Mouse (Mus musculus) embryo, embryonic 10 days (tissue): Measurements from ENCODE around the gene Tbc1d17.

Source experiments
- DNase-seq: peaks from one replicate; pipeline ENCODE4 v3.0.0-alpha.2; 2015; ENCODE audit warnings: low spot score

The Tbc1d17 gene

DNA sequence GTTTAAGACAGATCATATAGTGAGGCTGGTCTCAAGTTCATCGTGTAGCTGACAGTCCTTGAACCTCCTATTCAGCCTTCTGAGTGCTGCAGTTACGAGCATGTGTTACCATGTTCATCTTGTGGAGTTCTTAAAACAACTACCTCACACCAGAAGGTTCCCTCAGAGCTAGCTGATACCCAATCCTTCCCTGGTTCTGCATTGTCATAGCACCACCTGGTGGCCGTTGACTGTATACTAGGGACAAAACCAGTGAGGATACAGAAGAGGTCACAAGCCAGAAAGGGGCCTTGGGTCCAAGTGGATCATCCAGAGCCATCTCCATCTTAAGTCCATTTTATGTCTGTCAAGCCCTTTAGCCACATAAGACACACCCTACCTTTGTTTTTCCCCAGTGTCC lies 24.0 kb downstream of the Tbc1d17 start:
- DNase-seq: peak; percentile 86

GRCm38 (mm10) chr7:44823409-44823808 lies 25.5 kb downstream of the Tbc1d17 start:
- DNase-seq: no peak

DNA sequence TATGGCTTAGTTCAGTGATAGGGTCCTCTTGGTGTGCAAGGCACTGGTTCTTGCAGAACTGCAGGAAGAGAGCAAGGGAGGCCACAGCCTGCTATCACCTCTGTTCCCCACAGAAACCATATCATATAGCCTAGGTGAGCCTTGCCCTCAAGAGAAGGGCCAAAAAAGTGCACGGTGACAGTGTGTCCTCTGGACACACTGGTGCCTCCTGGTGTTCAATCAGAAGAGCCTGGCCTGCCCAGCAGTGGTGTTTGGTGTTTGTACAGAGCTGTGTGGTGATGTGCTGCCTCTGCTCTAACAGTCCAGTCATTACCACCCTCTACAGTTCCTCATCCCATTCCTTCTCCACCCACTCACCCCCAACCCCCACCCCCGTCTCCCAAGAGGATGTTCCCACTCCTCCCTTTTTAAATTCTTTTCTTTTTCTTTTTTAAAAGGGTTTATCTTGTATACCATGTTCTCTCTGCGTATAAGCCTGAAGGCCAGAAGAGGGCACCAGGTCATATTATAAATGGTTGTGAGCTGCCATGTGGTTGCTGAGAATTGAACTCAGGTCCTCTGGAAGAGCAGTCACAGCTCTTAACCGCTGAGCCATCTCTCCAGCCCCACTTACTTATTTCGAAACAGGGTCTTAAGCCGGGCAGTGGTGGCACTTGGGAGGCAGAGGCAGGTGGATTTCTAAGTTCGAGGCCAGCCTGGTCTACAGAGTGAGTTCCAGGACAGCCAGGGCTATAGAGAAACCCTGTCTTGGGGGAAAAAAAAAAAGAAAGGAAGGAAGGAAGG lies 27.0 kb downstream of the Tbc1d17 start:
- no peak for DNase-seq

GRCm38 (mm10) chr7:44820525-44820924 lies 28.4 kb downstream of the Tbc1d17 start:
- DNase-seq: peak; percentile 2

DNA sequence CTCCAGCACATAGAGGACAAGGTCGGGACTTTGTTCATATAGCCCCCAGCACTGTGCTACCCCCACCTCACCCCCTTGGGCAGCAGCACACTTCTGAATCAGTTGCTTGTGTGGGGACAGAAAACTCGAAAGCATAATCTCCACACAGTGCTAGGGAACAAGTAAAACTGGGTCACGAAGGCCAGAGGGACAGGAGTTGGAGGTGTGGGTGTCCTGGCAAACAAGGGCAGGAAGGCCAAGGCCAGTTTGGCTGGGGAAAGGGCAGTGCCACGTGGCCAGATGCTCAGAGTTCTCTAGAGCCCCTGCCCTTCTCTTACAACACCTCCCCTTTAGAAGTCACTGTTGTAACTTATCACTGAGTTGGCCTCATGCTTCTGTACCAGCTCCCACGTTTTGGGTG lies 29.0 kb downstream of the Tbc1d17 start:
- DNase-seq: peak; percentile 3

DNA sequence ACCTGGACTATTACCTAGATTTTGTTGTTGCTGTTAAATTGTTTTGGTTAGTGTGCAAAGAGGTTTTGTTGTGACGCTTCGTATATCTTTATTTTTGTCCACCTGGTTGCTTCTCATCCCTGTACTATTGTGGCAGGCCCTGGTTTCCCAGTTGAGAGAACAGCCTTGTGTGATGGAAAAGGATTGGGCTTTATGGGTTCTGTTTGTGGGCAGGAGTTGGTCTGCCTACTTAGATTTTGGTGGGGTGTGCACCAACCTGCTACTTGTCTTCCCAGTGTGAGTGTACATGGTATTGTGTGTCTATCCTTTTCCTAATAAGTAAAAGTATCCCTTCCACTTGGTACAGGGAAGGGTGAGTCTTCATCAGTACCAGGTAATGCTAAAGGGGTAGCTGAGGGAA lies 29.5 kb downstream of the Tbc1d17 start:
- DNase-seq: peak; percentile 1

- peak; percentile 3 for DNase-seq
Measured at GRCm38 (mm10) chr7:44818751-44819235, 30.1 kb downstream of the Tbc1d17 start.

DNA sequence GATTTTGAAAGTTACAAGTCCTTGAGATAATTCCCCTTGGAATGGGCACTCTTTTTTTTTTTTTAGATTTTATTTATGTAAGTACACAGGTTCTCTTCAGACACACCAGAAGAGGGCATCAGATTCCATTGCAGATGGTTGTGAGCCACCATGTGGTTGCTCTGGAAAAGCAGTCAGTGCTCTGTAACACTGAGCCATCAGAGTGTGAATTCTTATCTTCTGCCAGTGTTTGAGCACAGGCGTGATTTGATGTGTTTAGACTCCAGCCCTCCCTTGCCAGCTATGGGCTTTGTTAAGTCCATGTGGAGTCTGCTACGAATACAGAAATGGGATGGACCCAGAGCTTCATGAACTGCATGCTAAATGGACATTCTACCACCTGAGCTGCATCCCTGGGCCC lies 30.7 kb downstream of the Tbc1d17 start:
- DNase-seq: peak; percentile 3

- peak; percentile 3 for DNase-seq
Measured at GRCm38 (mm10) chr7:44817441-44817840, 31.4 kb downstream of the Tbc1d17 start.

DNA sequence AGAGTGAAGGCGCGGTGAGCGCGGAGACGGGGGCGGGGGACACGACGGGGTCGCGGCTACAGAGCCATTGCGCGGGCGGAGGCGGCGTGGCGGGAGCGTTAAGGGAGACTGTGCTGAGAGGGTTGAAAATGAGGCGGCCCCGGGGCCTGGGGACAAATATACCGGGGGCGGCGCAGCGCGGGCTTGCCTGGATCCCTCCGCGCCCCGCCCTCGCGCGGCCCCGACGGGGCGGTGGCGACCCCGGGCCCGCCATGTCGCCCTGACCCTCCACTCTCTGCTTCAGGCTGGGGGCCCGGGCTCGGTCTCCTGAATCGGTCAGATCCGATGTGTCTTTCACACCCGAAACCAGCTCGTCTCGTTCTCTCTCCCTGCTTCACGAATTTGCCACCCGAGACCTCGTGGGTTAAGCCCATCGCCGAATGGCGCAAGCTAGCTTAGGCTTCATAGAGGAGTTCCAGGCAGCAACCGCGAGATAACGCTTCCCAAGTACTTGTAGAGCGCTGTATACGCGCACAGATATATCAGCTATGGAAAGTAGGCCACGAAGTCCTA lies 32.3 kb downstream of the Tbc1d17 start, which contains the start of gene Atf5:
Gene Atf5, minus strand, starts transcription at position 189 of the 552 bp plus-strand sequence.
- DNase-seq: peak; percentile 56

GRCm38 (mm10) chr7:44815721-44816469 lies 33.0 kb downstream of the Tbc1d17 start, which contains the start of the genes Nup62 and Il4i1:
Nup62 (plus strand) TSS chr7:44816088.
Il4i1 (plus strand) TSS chr7:44816387.
- DNase-seq: peak; percentile 99

DNA sequence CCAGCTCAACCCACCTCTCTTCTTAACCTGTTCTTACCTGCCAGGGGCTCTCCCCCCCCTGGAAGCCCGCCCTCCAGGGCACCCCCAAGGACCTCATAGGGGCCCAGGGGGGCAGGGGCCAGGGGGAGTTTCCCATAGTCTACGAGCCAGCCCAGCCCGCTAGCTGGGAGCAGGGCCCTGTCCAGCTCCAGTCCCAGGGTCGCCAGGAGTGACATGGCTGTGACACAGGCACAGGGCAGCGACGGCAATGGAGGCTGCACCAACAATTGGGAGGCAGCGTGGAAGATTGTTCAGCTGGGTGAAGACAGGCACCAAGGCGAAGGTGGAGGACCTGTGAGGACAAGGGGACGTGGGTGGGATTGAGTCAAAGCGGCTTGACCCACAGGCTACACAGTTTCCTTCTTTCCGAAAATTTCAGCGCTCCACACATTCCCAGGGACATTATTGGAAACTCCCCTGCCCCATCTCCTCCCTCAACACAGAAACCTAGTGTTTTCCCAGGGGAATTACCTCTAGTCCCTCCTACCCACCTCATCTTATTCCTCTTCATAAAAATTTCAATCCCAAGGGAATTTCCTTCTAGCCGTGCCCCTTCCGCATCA lies 33.8 kb downstream of the Tbc1d17 start:
- peak; percentile 17 for DNase-seq

DNA sequence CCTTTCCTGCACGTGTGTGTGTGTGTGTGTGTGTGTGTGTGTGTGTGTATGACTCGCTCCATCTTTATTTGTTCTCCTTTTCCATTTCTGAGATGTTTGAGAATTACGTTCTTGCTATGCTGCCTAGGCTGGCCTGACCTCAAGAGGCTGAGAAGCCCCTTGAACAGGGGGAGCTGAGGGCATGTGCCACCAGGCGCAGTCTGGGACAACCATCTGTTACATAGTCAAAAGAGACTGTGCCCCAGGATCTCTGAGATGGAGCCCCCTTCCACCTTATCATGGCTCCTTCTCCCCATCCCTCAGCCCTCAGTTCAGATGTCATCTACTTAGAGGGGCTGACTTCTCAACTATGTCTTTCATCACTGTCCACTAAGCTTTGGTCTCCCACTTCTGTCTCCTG lies 34.5 kb downstream of the Tbc1d17 start:
- DNase-seq: peak; percentile 3

- DNase-seq: no peak
Measured at GRCm38 (mm10) chr7:44813985-44814384, 34.9 kb downstream of the Tbc1d17 start.

GRCm38 (mm10) chr7:44812651-44813325 lies 36.1 kb downstream of the Tbc1d17 start:
- DNase-seq: peak; percentile 2

GRCm38 (mm10) chr7:44810819-44811557 lies 37.9 kb downstream of the Tbc1d17 start:
- DNase-seq: peak; percentile 1

DNA sequence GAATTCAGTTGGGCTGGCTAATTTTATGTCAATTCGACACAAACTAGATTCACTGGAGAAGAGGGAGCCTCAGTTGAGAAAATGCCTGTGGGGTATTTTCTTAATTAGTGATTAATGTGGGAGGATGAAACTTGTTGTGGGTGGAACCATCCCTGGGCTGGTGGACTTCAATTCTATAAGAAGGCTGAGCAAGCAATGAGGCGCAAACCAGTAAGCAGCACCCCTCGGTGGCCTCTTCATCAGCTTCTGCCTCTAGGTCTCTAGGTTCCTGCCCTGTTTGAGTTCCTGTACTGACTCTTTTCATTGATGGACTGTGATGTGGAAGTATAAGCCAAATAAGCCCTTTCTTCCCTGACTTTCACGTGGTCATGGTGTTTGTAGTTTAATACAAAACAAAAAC lies 38.5 kb downstream of the Tbc1d17 start:
- peak; percentile 1 for DNase-seq

DNA sequence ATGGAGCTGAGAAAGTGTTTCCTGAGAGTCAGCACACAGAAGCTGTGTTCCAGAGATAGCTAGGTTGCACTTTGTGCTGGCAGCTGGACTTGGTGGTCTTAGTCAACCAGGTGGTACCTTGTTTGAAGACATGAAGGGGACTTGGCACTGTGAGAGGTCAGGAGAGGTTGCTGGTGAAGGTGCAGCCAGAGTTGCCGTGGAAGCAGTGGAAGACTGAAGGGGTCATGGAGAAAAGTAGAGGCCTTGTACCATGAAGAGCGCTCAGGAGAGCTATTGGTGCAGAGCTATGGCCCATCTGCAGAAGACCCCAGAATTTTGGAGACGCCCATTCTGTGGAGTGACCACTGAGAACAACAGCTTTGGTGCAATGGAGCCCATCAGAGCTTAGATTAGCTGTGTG lies 39.4 kb downstream of the Tbc1d17 start:
- peak; percentile 1 for DNase-seq

DNA sequence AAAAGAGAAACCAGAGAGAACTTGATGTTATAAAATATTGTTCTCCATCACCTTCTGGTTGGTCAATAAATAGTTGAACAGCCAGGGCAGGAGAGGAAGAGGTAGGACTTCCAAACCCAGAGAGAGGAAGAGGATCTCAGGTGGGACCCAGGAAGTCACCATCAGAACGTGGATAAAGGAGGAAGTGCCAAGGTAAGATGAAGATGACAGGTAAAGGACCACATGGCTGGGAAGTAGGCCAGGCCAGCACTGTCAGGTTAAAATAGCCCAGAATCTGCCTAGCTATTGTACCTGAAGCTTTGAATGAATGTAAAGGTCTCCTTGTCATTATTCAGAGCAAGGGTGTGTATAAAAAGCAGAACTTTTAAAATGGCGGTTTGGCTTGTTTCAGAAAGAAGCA lies 40.0 kb downstream of the Tbc1d17 start:
- DNase-seq: peak; percentile 2

GRCm38 (mm10) chr7:44792781-44793180 lies 56.1 kb downstream of the Tbc1d17 start:
- no peak for DNase-seq

DNA sequence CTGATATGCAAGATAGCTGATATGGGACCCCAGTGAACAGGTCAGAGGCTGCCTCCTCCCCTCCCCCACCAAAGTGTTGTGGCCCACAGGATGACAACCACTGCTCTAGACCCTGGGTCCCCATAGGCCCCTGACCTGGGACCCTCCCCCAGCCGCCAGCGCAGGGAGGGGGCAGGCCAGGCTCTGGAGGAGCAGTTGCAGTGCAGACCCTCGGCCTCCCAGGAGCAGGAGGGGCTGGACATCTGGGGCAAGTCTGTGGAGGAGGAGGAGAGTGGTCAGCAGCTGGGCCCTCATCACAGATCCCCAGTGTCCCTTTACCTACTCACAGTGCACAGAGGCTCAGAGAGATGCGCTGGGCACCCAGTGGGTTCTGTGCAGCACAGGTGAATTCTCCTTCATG lies 58.8 kb downstream of the Tbc1d17 start:
- no peak for DNase-seq
